Mouse (Mus musculus) liver, adult 2 months (tissue): Measurements from ENCODE around the gene Slc46a1.

Experiments used
- CTCF ChIP-seq: fragments of 200-500 bp; IDR thresholded peaks from 2 replicates; pipeline ENCODE4 v1.5.1; 2011; ENCODE audit warnings: low read depth, low read length, control low read depth
- POLR2A ChIP-seq: fragments of 200-500 bp; IDR thresholded peaks from 2 replicates; pipeline ENCODE4 v1.6.1; 2011; ENCODE audit warnings: low read length, control low read depth; ENCODE audit not compliant: insufficient read depth; ENCODE audit errors: extremely low read depth

DNA sequence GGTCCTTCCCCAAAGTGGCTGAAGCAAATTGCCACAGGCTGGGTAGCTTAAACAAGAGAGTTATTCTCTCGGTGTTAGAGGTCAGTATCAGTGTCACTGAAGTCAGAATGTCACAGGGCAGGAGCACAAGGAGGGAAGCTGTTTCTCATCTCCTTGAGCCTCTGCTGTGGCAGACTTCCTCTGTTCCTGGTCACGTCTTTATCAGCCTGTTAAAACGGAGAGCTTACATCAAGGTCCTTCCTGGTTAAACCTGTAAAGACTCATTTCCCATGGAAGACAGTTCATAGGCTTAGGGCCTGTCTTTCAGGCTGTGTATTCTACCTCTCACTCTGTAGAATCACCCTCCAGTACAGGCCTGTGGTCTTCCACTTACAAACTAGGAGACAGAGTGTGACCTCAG is 2.4 kb downstream of the Slc46a1 start:
- TF ChIP-seq CTCF = no peak
- TF ChIP-seq POLR2A = no peak
